Mouse (Mus musculus) frontal cortex, postnatal 36 days (tissue): ENCODE results near the gene Rpl13a.
A peak's percentile ranks its signal among the peaks of the same experiment; 100 is the strongest.

Experiments used
- DNase-seq, 2 experiments: peaks; one replicate each; pipeline ENCODE4 v3.0.0; 2022; ENCODE audit warnings: low spot score in 2 of 2

Rpl13a gene

GRCm38 (mm10) chr7:45091001-45091990 lies 37.3 kb downstream of the Rpl13a start:
- DNase-seq, result no peak

- DNase-seq, result no peak
These were observed 38.1 kb downstream of the Rpl13a start for GRCm38 (mm10) chr7:45090251-45090977.

- DNase-seq, result no peak
These were observed 40.0 kb downstream of the Rpl13a start for GRCm38 (mm10) chr7:45088597-45088996.

- DNase-seq, result no peak
These were observed 42.5 kb downstream of the Rpl13a start for GRCm38 (mm10) chr7:45086084-45086483.

GRCm38 (mm10) chr7:45083300-45083890 lies 45.2 kb downstream of the Rpl13a start:
- DNase-seq, result no peak

GRCm38 (mm10) chr7:45082401-45083299 lies 45.9 kb downstream of the Rpl13a start:
- no peak for DNase-seq

- no peak for DNase-seq
These were observed 47.5 kb downstream of the Rpl13a start for GRCm38 (mm10) chr7:45081016-45081415.

GRCm38 (mm10) chr7:45079856-45080255 lies 48.7 kb downstream of the Rpl13a start:
- peak; percentile 87 to 93 for DNase-seq

- DNase-seq, result peak; percentile 52 to 53
These were observed 50.0 kb downstream of the Rpl13a start for GRCm38 (mm10) chr7:45078513-45078912.

GRCm38 (mm10) chr7:45077829-45078228 lies 50.7 kb downstream of the Rpl13a start:
- DNase-seq, result no peak

- no peak for DNase-seq
These were observed 51.2 kb downstream of the Rpl13a start for GRCm38 (mm10) chr7:45077322-45077721.

GRCm38 (mm10) chr7:45076501-45076900 lies 52.1 kb downstream of the Rpl13a start:
- no peak for DNase-seq
